Comparison of ENCODE assay signal across 22 mouse cellular contexts in genomic region chr12:31415971-31416370, GRCm38 (mm10). TPM values are rescaled to one million over a fixed set of nuclear protein-coding genes. Genes with fewer than 3 reads are reported as not detected.
DNase-seq lines count a peak whose midpoint lies in the region; ATAC-seq and TF ChIP-seq lines count a peak whose summit lies in the region.
"Had no signal": no experiment of that assay in that cellular context is flagged by ENCODE, and none has a peak within 500 bp of the region (broad histone marks: within the 10 kb centered on the region; RNA-seq: fewer than 3 reads in every experiment).

No protein-coding gene starts in this region.

- no peaks in the 10 kb centered on the region for H3K36me3 ChIP-seq in C2C12 (ENCODE audit: control insufficient read depth, insufficient read depth)
- no peaks in the 10 kb centered on the region for H3K36me3 ChIP-seq in hindbrain, embryonic 10.5 days
- H3K36me3 ChIP-seq in hindbrain, embryonic 11.5 days (ENCODE audit: control insufficient read depth, insufficient read depth, low read length): no peaks in the 10 kb centered on the region
- H3K36me3 ChIP-seq: forebrain, embryonic 12.5 days; heart, embryonic 15.5 days; midbrain, embryonic 12.5 days; neural tube, embryonic 13.5 days had no signal

- H3K4me1 ChIP-seq in hindbrain, embryonic 10.5 days (replicated peaks): no peaks in the 10 kb centered on the region
- no peaks in the 10 kb centered on the region for H3K4me1 ChIP-seq in hindbrain, embryonic 11.5 days (replicated peaks; ENCODE audit: control insufficient read depth, insufficient read depth, low read length)
- H3K4me1 ChIP-seq: forebrain, embryonic 12.5 days; heart, embryonic 15.5 days; midbrain, embryonic 12.5 days; neural tube, embryonic 13.5 days had no signal

- no peaks in the 10 kb centered on the region for H3K9me3 ChIP-seq in hindbrain, embryonic 10.5 days
- H3K9me3 ChIP-seq in hindbrain, embryonic 11.5 days (ENCODE audit: control insufficient read depth, low read length): no peaks in the 10 kb centered on the region
- H3K9me3 ChIP-seq: forebrain, embryonic 12.5 days; heart, embryonic 15.5 days; midbrain, embryonic 12.5 days; neural tube, embryonic 13.5 days had no signal

- CTCF ChIA-PET in Patski (lab: Charles Lee): interaction anchor here (1.9 kb wide), 1 partner anchor 26 kb away, joined by 4 read pairs; no protein-coding TSS in a partner anchor

- H3K79me2 ChIP-seq in C2C12 (ENCODE audit: control insufficient read depth, insufficient read depth): no peaks in the 10 kb centered on the region

- H3K4me2 ChIP-seq in hindbrain, embryonic 11.5 days (replicated peaks; ENCODE audit: low read depth, low read length): no peak overlapping the region
- H3K4me2 ChIP-seq: forebrain, embryonic 12.5 days; heart, embryonic 15.5 days; lung, embryonic 14.5 days; midbrain, embryonic 12.5 days; neural tube, embryonic 13.5 days had no signal

- TF ChIP-seq CTCF in C2C12 (IDR thresholded peaks at IDR 0.05; ENCODE audit: control insufficient read depth, insufficient read depth, insufficient read length) (no peak), Patski (IDR thresholded peaks at IDR 0.05) (no peak)

- peak; percentile 44 for ATAC-seq in Patski
- ATAC-seq in hindbrain, embryonic 11.5 days (ENCODE audit: low FRiP score): no peak
- ATAC-seq: intestine, embryonic 16.5 days had no signal

- no peak overlapping the region for H3K27ac ChIP-seq in hindbrain, embryonic 10.5 days
- no peak overlapping the region for H3K27ac ChIP-seq in hindbrain, embryonic 11.5 days (ENCODE audit: low read depth, low read length)
- H3K27ac ChIP-seq: forebrain, embryonic 12.5 days; heart, adult 2 months; heart, embryonic 15.5 days; macrophage; midbrain, embryonic 12.5 days; neural tube, embryonic 13.5 days had no signal

- POLR2A ChIA-PET in Patski (lab: Charles Lee): interaction anchor here (1.4 kb wide), 1 partner anchor 12 kb away, joined by 7 read pairs; no protein-coding TSS in a partner anchor

- H3K79me3 ChIP-seq in C2C12 (ENCODE audit: low read depth): no peaks in the 10 kb centered on the region

- WGBS in hindbrain, embryonic 10.5 days: 84% methylated on average over 2 of the region's 2 CpGs
- WGBS in hindbrain, embryonic 11.5 days: 75% methylated on average over 2 of the region's 2 CpGs

- no peak overlapping the region for H3K4me3 ChIP-seq in C2C12 (ENCODE audit: insufficient read depth, poor library complexity, severe bottlenecking)
- H3K4me3 ChIP-seq in hindbrain, embryonic 10.5 days: no peak overlapping the region
- H3K4me3 ChIP-seq in hindbrain, embryonic 11.5 days (ENCODE audit: low read depth, low read length): no peak overlapping the region
- H3K4me3 ChIP-seq: forebrain, embryonic 12.5 days; heart, adult 2 months; heart, embryonic 15.5 days; midbrain, embryonic 12.5 days; neural tube, embryonic 13.5 days had no signal

- no peak overlapping the region for H3ac ChIP-seq in C2C12 (ENCODE audit: control insufficient read depth, insufficient read length, low read depth)

- peaks cover 6% of the 10 kb centered on the region for H3K27me3 ChIP-seq in C2C12 (ENCODE audit: control insufficient read depth, insufficient read depth, insufficient read length)
- H3K27me3 ChIP-seq in Patski: peaks cover 22% of the 10 kb centered on the region
- no peaks in the 10 kb centered on the region; the same call in 1 of the 2 replicates for H3K27me3 ChIP-seq in hindbrain, embryonic 10.5 days (ENCODE audit: insufficient read depth, poor library complexity, severe bottlenecking)
- H3K27me3 ChIP-seq in hindbrain, embryonic 11.5 days (ENCODE audit: control insufficient read depth, insufficient read depth, low read length): no peaks in the 10 kb centered on the region
- H3K27me3 ChIP-seq: forebrain, embryonic 12.5 days; heart, embryonic 15.5 days; midbrain, embryonic 12.5 days; neural tube, embryonic 13.5 days had no signal

- DNase-seq in 3134 (ENCODE audit: extremely low read depth, insufficient read length, low spot score) (peak; percentile 33), Patski (ENCODE audit: low read depth, low spot score) (peak; percentile 7)
- peak; percentile 8 for DNase-seq in induced T-regulatory cell, adult 2 months (ENCODE audit: low read depth)
- DNase-seq in adrenal gland, adult 8-10 months: no peak
- no peak for DNase-seq in hindbrain, embryonic 10.5 days (ENCODE audit: low spot score)
- no peak for DNase-seq in hindbrain, embryonic 11.5 days (ENCODE audit: low spot score)
- no peak for DNase-seq in layer of hippocampus, postnatal 36 days
- DNase-seq: cerebellum, adult 18-20 months; cerebellum, postnatal 36 days; gastrocnemius, postnatal 14 days; heart, adult 2 months; heart, postnatal 4 days; liver; lung, embryonic 14.5 days; thymus, postnatal 25 days had no signal

- in situ Hi-C loops in Patski (cut with MboI; ENCODE audit: low pct_unique_long_range_greater_than_20kb): no loop called here

- H3K9ac ChIP-seq in hindbrain, embryonic 11.5 days (ENCODE audit: low read depth, low read length): no peak overlapping the region
- H3K9ac ChIP-seq: forebrain, embryonic 12.5 days; heart, embryonic 15.5 days; lung, embryonic 14.5 days; midbrain, embryonic 12.5 days; neural tube, embryonic 13.5 days had no signal

TF ChIP-seq in C2C12, 6 proteins besides CTCF, POLR2A, EP300 and RAD21:
- TF ChIP-seq MAX (IDR thresholded peaks at IDR 0.05) (no peak), CEBPB (IDR thresholded peaks at IDR 0.05; ENCODE audit: low read depth) (peak; percentile 76), USF1 (IDR thresholded peaks at IDR 0.05; ENCODE audit: low read depth) (no peak), MYOG (IDR thresholded peaks at IDR 0.05; ENCODE audit: control insufficient read depth, extremely low read depth, insufficient read length) (no peak), MYOD1 (IDR thresholded peaks at IDR 0.05; ENCODE audit: control insufficient read depth, insufficient read length, low read depth) (peak; percentile 14)
TF ChIP-seq in C2C12: peak in this region for 2.

RNA-seq across cellular contexts. Expression of gene Slc26a3, which starts 25.3 kb away (rescaled TPM):
- polyA plus RNA-seq in C2C12 (2012; fragmentation: generic; extraction: Trizol) (not detected), Patski (2021) (not detected)
- total RNA-seq in adrenal gland, adult 8-10 months (2022): 1 to 10 TPM in 1 of 4 experiments, under 1 TPM in 3; 0.43 to 1.6 (median 0.63) TPM
- polyA plus RNA-seq in hindbrain, embryonic 10.5 days (2016; fragmentation: Nextera tagmentation; extraction: Ambion mirVana): 0.07 TPM in 1 of 2 replicates, not detected in the other
- 0.09 TPM in 1 of 2 replicates, not detected in the other for polyA plus RNA-seq in hindbrain, embryonic 11.5 days (2014; fragmentation: Nextera tagmentation; extraction: Ambion mirVana)
- under 1 TPM; 0.18 to 0.52 TPM for total RNA-seq in layer of hippocampus, postnatal 36 days (2021)
- total RNA-seq: gastrocnemius, postnatal 14 days had no signal
- polyA plus RNA-seq: lung, embryonic 14.5 days; macrophage; midbrain, embryonic 12.5 days; neural tube, embryonic 13.5 days had no signal

Comparison
In these comparisons a context has a peak if more than half of its experiments do, and no peak if none do; other contexts are left out.
1. DNase-seq: peak in 3134 (single experiment), Patski (single experiment) and induced T-regulatory cell, adult 2 months (single experiment); none in adrenal gland, adult 8-10 months (single experiment), hindbrain, embryonic 10.5 days (single experiment), hindbrain, embryonic 11.5 days (single experiment) and layer of hippocampus, postnatal 36 days (0 of 2).